Mouse (Mus musculus): ENCODE measurements around the gene Prl8a1.

The Prl8a1 gene

DNA sequence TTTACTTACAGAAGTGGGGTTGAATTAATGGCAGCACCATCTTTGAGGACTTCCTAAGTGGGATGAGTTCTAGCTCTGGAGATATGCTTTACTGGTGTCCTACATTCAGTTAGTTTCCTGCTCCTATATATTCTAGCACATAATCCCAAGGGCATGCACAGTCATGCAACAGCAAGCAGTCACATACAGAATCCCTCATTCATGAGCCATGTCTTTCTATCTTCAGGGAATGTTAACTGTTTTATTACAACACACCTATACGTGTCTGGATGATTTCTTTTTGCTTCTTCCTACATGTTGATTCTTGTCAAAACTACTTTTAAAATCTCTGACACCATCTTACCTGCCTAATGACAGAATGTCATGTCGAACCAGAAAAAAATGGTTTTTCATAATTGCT, at the start of gene Prl8a1:
Gene Prl8a1, minus strand, starts transcription at position 101 of the 400 bp plus-strand sequence.
- no peak for DNase-seq

- DNase-seq, result no peak
These were observed 28.5 kb upstream of the Prl8a1 start, which contains the start of gene Prl7b1 for GRCm38 (mm10) chr13:27610482-27610881. Gene Prl7b1 (minus strand): TSS chr13:27610582.

DNA sequence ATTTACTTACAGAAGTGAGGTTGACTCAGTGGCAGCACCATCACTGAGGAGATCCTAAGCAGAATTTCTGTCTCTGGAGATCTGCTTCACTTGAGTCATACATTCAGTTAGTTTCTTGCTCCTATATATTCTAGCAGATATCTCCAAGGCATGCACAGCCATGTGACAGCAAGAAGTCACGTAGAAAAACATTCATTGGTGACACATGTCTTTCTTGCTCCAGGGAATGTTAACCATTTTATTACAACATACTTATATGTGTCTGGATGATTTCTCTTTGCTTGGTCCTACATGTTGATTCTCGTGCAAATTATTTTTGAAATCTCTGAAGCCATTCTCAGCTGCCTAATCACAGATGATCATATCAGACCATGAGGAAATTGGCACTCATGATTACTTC, 17.5 kb downstream of the Prl8a1 start, which contains the start of gene Prl8a9:
Gene Prl8a9, minus strand, starts transcription at position 101 of the 400 bp plus-strand sequence.
- no peak for DNase-seq

DNA sequence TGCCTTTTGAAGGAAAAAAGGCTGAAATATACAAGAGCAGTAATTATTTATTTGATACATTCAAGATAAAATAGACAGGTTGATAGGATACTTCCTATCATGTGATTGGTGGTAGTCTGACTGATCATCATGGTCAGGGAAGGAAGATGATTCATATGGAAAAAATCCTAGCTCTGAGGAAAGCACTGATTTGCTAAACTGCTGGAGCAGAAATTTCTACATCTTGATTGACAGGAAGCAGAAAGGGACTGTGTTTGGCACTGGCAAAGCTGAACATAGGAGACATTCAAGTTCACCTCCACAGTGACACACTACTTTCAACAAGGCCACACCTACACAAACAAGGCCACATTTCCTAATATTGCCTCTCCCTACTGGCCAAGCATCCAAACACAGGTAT, 28.6 kb downstream of the Prl8a1 start:
- DNase-seq, result no peak
